Mouse (Mus musculus): Measurements from ENCODE around the gene Ephx1. TPM values are rescaled to one million over a fixed set of nuclear protein-coding genes. Genes with fewer than 3 reads are reported as not detected.
A peak's percentile ranks its signal among the peaks of the same experiment; 100 is the strongest.

Gene Ephx1
- total RNA-seq, 2 experiments from 2014 or later: 22.5 to 40.8 TPM

DNA sequence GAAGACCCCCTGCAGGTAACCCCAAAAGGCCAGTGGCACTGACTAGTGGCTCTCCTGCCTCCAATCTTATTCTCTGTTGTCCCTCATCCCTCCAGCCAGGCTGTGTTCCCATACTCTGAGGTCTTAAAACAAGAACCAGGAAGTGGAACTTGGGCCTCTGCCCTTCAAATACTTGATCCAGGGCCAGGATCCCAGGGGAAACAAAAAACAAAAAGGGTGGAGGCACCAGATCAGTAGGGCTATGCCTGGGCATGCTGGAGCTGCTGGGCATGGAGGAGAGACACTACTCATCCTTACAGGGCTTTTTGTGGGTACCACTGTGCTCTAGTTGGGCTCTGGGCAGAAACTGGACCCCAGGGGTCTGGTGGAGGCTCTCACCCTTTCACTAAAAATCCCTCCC is 5.1 kb downstream of the Ephx1 start:
- peak; percentile 80 for DNase-seq (ENCODE audit: low spot score)
- intact Hi-C loops (cut with DNase I): loop anchor here (10.0 kb wide), 1 partner anchor 199 kb away; the partner anchor contains the start of gene Wdr26

DNA sequence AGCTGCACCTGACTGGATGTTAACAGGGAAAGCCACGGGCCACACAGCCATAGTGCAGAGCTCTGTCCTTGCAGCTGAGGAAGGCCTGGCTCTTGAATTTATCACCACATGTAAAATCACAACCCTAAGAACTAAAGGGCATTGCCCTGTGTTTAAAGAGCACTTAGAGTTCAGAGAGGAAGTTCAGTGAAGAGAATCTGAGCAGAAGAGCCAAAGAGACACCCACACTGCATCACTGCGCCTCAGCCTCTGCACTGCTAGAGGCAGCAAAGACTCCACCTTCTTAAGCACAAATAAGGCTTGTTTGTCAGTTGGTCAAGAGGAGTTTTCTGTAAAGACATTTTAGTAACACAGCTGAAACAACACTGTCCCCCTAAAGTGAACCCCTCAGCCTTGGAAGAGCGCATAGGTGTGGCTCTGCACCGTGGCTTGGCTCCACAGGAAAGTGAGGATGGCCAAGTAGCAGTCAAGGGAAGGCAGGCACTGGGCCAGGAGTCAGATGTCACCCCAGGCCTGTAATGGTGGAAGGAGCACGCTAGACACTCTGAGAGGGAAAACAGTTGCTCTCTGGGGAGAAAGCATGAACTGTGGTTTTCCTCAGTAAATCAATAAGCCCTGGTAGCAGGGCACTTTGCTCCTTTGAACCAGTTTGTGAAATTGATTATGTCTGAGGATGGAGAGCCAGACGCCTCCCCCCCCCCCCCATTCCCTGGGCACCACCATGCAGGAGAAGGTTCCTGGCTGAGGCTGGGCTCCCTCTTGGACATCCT is 5.8 kb downstream of the Ephx1 start:
- peak; percentile 64 for DNase-seq (ENCODE audit: low spot score)
- intact Hi-C loops (cut with DNase I): loop anchor here (10.0 kb wide), 1 partner anchor 200 kb away; the partner anchor contains the start of gene Wdr26

DNA sequence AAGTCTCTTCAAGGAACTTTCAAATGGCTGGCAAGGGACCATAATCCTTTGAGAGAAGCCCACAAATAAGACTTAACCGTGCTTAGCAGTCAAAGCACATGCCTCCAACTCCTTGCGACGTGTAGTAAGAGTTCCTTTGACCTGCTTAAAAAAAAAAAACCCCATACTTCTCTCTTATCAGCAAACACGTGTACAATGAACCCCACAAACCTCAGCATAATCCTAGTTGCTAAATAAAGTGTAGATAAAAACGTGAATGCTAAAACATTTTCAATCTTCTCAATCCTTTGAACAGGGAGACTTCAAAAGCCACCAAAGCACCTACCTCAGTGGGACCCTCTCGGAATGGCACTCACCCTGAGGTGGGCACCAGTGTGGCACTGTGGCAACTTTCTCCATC is 7.3 kb downstream of the Ephx1 start:
- no peak for DNase-seq (ENCODE audit: low spot score)
- intact Hi-C loops (cut with DNase I): loop anchor here (10.0 kb wide), 1 partner anchor 201 kb away; the partner anchor contains the start of gene Wdr26

DNA sequence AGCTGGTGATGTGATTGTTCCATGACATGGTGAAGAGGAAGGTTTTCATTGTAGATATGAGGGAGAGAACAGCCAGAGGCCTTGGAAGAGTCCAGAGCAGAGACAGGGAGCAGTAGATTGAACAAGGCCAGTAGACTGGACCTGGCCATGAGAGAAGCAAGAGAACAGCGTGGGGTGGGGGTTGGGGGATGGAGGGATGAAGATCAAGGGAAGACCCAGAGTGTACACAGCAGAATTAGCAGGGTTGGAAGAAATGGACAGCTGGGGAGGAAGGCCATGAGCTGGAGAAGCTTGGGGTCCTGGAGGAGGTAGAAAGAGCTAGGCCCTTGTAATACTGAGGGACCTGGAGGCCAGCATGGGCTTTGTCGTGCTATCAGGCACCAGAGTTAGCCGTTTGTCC is 8.3 kb downstream of the Ephx1 start:
- DNase-seq (ENCODE audit: low spot score): no peak
- intact Hi-C loops (cut with DNase I): loop anchor here (10.0 kb wide), 1 partner anchor 202 kb away; the partner anchor contains the start of gene Wdr26

DNA sequence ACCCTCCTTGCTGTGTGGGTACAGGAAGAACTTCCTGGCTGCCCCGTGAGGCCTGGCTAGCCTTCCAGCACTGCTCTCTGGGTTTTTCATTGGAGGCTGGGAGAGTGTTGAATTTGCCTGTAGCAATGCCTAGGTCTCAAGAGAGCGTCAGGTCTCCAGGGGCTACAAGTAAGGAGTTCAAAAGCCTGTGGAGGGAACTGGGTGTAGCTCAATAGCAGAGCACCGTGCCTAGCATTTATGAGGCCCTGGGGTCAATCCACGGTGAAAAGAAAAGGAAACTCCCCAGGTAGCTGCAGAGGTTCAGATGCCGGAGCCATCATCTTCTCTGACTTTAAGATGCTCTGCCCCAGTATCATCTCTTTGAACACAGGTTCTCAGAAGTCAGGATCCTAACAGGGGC is 9.1 kb downstream of the Ephx1 start:
- intact Hi-C loops (cut with DNase I): loop anchor here (10.0 kb wide), 1 partner anchor 203 kb away; the partner anchor contains the start of gene Wdr26
- DNase-seq (ENCODE audit: low spot score): no peak

DNA sequence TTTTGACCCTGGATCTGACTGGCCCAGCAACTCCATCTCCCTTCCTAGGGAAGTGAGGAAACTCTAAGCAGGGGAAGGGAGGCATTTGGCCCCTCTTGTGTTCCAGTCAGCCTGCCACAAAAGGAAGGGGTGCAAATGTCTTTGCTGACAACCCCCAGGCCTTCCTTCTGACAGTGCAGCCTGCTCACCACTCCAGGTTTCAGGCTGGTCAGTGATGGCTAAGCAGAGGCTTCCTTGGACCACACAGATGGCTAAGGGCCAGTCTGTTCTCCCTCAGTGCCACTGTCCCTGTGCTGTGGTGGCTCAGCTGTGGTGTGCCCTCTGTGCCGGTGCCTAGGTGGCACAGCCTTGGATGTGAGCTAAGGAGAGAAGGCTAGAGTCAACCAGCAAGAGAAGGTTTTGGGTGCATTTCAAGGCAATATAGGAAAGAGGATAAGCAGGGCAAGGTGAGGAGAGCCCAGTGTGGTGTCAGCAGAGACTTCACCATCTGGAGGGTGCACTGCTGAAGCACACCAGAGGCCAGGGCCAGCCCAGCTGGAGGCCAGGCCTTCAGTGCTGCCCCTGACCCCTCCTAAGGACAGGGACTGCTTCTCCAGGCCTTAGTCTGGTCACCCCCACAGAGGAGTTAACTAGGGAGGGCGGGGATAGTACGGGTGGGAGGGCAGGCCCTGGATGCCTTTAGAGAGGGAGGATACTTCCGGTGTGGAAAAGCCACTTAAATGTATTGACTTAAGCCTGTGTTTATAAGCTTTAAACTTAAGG is 10.4 kb downstream of the Ephx1 start:
- intact Hi-C loops (cut with DNase I): loop anchor here (10.0 kb wide), 1 partner anchor 204 kb away; the partner anchor contains the start of gene Wdr26
- no peak for DNase-seq (ENCODE audit: low spot score)

DNA sequence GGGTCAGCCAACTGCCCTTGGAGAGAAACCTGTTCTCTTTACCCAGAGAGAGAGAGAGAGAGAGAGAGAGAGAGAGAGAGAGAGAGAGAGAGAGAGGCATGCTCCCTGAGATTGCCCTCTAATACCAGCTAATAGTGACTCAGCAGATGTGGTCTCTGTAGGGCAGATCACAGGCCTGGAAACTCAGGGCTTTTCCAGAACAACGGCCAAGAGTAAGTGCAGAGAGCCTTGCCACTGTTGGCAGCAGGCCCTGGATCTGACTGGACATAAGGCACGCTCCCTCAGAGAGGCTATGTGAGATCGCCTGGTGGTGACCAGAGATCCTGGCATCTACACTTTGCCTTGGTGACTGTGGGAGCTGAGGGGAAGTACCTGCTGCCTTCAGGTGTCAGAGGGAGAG is 10.9 kb downstream of the Ephx1 start:
- intact Hi-C loops (cut with DNase I): loop anchor here (10.0 kb wide), 1 partner anchor 205 kb away; the partner anchor contains the start of gene Wdr26
- peak; percentile 49 for DNase-seq (ENCODE audit: low spot score)

DNA sequence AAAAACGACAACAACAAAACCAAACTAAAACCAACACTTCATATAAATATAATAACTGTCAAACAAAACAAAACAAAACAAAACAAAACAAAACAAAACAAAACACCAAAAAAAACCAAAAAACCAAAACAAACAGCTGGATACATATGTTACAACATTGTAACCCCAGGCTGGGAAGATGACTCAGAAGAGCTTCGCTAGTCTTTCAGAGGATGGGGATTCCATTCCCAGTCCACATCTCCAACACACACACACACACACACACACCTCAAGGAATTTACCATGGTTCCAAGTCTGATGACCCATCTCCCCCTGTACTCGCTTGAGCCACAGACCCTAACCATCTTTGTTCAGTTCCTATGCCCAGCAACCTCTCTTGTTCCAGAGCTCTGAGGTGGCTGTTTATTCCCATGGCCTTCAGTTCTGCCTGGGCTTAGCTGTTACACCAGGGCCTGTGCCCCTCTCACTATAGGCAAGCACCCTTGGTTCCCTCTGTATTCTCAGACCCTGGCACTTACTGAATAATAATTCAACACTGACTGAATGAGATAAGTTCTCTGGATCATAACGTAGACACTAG is 11.6 kb downstream of the Ephx1 start:
- no peak for DNase-seq (ENCODE audit: low spot score)
- intact Hi-C loops (cut with DNase I): no loop called here

DNA sequence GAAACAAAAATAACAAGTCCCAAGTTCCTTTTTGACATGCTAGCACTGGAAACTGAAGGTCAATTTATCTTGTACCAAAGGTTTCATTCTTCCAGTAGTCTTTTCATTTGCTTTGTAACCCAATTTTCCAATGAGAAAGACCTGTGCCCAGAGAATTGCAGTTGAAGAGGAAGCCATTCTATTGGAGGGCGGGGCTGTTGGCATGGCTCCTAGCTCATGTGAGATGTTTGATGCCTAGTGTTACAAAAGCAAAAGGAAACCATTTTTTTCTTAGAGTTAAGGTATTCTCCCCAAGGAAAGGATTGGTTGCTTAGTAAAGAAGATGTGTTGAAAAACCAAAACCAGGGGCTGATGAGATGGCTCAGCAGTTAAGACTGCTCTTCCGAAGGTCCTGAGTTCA is 12.4 kb downstream of the Ephx1 start:
- intact Hi-C loops (cut with DNase I): no loop called here
- peak; percentile 42 for DNase-seq (ENCODE audit: low spot score)

DNA sequence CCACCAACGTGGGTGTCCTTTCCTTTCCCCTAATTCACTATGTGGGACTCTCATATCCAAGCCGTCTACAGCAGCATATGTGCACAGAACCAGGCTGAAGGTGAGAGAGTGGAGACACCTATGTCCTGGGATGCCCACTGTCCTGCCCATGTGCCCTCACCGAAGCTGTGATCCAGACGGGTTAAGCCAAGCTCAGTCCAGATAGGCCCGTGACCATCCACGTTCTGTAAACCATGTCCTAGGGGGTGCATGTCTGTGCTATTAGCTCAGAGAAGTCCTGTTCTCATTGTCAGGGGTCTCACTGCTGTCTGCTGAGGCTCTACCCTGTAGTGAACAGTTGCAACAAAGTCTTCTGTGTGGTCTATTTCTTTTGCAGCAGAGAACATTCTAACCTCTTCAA is 12.9 kb downstream of the Ephx1 start:
- intact Hi-C loops (cut with DNase I): no loop called here
- no peak for DNase-seq (ENCODE audit: low spot score)

DNA sequence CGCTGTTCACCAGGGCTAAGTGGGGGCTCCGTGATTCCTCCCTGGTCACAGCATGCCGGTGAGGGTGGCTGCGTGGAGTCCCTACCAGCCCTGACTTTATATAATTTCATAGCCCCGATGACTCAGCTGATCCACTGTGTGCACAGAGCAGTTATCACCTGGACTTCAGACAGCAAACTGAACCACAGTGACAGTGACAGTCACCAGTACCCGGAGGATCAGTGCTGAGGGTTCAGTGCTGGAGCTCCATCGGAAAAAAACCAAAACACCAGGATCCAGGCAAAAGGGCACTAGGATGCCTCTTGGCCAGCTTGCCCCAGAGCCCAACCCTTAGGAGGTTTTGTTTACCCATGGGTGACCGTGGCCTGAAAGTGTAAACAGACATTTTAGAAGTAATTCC is 15.4 kb downstream of the Ephx1 start:
- no peak for DNase-seq (ENCODE audit: low spot score)
- intact Hi-C loops (cut with DNase I): no loop called here

DNA sequence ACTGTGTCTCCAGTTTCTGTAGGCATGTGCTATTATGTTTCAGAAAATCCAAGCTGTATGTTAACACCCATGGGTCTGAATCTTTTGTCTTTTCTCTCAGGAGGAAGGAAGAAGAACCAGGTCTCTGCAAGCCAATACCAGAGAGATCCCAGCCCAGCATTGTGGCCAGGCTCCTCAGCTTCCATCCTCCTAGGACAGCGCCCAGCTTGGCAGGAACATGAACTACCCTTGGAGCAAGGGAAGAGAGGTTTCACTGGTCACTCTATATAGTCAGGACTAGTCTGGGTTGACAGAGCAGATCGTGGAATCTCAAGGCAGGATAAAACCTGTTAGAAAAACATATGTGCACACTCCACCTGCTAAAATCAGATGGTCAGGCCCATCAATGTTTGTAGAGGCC is 16.9 kb downstream of the Ephx1 start:
- no peak for DNase-seq (ENCODE audit: low spot score)
- intact Hi-C loops (cut with DNase I): no loop called here

DNA sequence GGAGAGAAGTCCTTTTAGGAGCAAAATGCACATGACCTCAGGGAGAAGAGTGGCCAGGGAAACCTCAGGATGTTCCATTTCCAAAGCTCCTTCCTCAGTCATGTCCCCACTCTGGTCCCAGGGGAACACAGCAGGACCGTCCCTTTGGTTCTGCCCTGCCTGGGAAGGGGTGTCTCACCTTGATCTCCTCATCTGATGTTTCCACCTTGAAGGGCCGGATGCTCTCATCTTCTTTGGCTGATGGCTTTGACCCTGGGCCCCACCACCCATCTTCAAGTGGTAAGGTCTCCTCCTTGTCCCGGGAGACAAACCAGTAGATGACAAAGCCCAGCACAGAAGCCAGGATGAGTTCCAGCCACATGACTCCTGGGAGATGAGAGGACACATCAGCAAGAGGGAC is 19.1 kb downstream of the Ephx1 start:
- DNase-seq (ENCODE audit: low spot score): no peak
- intact Hi-C loops (cut with DNase I): no loop called here

DNA sequence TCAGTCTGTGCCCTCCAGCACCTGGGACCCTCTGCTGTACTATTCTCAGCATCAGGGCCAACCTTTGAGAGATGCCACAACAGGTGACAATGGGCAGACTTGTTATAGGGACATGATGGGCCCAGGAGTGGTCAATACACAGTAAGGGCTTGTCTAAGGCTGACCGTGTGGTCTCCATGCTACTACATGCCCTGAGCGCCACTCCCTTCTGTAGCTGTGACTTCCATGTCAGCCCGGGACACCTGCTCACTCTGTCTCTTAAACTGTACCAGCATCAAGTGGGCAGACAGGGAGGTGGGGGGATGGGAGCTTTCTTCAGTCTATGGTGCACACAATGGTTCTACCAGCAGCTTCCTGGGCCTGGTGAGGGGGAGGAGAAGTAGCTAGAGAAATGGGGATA is 19.5 kb downstream of the Ephx1 start:
- no peak for DNase-seq (ENCODE audit: low spot score)

DNA sequence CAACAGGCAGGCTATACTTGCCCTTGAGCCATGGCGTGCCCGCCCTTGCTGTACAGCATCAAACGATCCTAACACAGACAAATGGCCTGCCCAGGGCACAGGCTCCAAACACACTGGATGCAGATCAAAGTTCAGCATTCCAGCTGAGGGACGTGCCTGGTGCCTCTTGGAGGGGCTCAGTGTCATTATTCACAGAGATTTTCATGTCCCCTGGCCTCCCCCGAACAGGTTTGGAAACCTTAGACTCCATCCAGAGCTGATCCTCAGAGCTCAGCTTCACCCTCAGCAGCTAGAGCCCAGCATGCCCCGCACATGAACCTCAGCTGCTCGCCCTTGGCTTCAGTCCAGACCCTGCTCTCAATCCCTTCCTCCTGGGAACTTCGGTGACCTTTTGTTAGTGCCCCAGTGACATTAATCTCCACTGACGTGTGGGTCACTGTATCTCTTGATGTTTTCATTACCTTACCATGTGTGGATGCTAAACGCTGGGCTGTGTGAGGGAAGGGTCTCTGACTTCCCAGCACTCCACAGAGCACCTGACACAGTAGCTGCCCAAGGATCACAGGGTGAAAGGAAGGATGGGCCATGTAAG is 20.1 kb downstream of the Ephx1 start:
- no peak for DNase-seq (ENCODE audit: low spot score)
- intact Hi-C loops (cut with DNase I): no loop called here

More for the DNA sequence above, 19.5 kb downstream of the Ephx1 start:
- intact Hi-C loops (cut with DNase I): no loop called here

DNA sequence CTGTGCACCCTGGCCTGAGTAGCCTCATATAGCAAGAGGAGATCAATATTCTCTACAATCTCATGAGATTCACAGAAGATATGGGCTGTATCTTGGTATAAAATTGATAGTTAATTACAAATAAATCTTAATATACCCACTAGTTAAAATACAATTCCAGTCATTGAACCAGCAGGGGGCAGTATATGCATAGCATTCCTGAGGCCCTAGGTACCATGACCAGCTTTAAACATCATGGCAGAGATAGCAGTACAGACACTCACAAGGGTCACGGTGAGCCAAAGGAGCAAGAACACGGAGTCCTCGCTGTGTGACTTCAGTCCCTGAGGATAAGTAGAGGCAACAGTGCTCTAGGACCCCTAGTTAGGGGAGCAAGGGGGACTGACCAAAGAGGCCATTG is 28.6 kb downstream of the Ephx1 start:
- intact Hi-C loops (cut with DNase I): loop anchor here (1.0 kb wide), 1 partner anchor 47 kb away; no protein-coding TSS in a partner anchor
- DNase-seq (ENCODE audit: low spot score): no peak

DNA sequence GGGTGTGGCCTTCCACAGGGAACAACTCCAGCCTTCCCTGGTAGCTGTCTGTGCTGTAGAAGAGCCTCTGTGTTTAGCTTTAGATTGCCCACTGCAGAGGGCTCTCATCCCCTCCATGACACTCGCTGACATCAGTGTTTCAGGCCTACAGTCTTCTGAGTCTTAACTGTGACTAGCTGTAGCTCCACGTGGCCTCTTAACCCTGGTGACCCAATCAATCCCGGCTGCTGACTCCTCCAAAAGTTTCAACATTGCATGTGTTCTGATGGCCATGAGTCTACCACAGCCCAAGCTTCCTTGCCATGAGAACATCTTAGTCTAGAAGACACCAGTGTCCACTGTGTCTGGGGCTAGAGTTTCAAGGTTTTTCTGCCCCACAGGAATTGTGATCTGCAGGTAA is 30.0 kb downstream of the Ephx1 start:
- DNase-seq (ENCODE audit: low spot score): no peak
- intact Hi-C loops (cut with DNase I): no loop called here

DNA sequence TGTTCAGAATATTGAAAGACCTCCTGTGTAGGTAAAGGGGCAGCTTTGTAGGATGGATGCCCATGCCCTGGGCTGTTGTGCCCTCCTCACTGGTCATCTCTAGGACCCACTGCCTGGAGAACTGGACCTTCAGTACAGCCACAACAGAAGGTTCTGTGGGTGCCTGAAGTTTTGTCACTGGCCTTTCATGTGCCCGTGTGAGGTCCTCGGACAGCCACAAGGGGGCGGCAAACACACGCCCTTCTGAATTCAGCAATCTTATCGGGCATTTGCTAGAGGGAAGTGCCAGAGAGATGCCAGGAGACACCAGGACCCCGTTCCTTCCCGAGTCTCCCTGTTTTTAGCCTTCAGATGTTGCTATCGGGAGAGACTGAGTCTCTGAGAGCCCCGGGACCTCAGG is 32.9 kb downstream of the Ephx1 start:
- peak; percentile 34 for DNase-seq (ENCODE audit: low spot score)
- intact Hi-C loops (cut with DNase I): loop anchor here (1.0 to 5.0 kb wide), 2 partner anchors 35 to 53 kb away; partner anchors contain the start of gene Ephx1

DNA sequence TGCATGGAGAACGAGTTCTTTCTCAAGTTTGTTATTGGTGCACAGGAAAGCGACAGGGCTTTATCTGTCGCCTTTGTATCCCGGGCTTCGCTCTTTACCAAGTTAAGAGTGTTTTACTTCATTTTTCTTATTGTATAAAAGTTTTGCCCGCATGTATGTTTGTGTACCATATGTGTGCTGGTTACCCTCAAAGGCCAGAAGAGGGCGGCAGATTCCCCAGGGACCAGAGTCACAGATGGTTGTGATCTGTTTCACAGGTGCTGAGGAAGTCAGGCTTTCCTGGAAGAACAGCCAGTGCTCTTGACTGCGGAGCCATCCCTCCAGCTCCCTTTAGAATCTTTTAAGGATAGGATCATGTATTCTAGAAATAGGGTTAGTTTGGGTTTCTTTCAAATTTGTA is 34.0 kb downstream of the Ephx1 start:
- DNase-seq (ENCODE audit: low spot score): no peak
- intact Hi-C loops (cut with DNase I): loop anchor here (5.0 kb wide), 1 partner anchor 36 kb away; the partner anchor contains the start of gene Ephx1
